Mouse (Mus musculus) brain, embryonic 14.5 days (tissue): ENCODE measurements at regions not wholly inside any gene's neighbourhood (a gene's known extent, or its start where the extent isn't known, plus 50 kb on each side); places are given as distances from the start of the nearest gene placed in this dataset.

Experiments used
- DNase-seq: peaks from one replicate; pipeline ENCODE4 v3.0.0-alpha.2; 2011; ENCODE audit warnings: low read depth
- CTCF ChIP-seq: fragments of 200-500 bp; IDR thresholded peaks from 2 replicates; pipeline ENCODE4 v1.5.1; 2012; ENCODE audit warnings: inconsistent platforms, mild to moderate bottlenecking, moderate library complexity, borderline replicate concordance; ENCODE audit not compliant: insufficient read depth, insufficient read length; ENCODE audit errors: extremely low read depth
- POLR2A ChIP-seq: fragments of 200-500 bp; IDR thresholded peaks from 2 replicates; pipeline ENCODE4 v1.6.1; 2012; ENCODE audit warnings: mild to moderate bottlenecking, inconsistent platforms, borderline replicate concordance; ENCODE audit not compliant: poor library complexity, insufficient read depth, insufficient read length, severe bottlenecking; ENCODE audit errors: extremely low read depth

- no peak for DNase-seq
- TF ChIP-seq POLR2A (no peak), CTCF (no peak)
Observed at GRCm38 (mm10) chr12:10573381-10573780, 182.8 kb downstream of the Rdh14 start.

DNA sequence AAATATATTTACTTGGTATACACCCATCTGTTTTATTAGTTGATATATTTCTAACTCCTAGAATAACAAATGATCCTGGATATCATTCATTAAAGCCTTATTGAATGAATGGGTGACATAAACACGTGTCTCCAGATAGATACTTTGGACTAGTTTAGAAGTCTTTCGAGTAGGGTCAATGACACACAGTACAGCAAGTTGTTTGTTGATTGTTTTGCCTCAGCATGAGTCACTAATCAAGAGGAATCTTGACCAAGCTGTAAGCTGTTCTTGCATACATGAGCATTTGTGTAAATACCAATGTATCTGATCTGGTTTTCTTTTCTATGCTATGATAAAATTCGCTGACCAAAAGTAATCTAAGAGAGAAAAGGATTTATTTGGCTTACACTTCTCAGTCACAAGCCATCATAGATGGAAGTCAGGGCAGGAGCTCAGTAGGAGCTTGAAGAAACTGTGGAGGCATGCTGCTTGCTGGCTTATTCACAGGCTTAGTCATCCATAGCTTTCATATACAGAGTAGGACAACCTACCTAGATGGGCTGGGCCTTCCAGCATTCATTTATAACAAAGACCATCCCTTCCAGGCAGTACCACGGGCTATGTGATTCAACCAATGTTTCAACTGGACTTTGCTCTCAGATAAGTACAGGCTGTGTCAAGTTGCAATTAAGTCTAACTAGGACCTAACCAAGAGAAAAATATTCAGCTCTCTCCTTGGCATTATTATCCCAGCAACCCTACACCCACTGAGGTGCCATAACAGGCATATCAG, 192.5 kb downstream of the Rdh14 start:
- TF ChIP-seq CTCF (no peak), POLR2A (no peak)
- DNase-seq: no peak

DNA sequence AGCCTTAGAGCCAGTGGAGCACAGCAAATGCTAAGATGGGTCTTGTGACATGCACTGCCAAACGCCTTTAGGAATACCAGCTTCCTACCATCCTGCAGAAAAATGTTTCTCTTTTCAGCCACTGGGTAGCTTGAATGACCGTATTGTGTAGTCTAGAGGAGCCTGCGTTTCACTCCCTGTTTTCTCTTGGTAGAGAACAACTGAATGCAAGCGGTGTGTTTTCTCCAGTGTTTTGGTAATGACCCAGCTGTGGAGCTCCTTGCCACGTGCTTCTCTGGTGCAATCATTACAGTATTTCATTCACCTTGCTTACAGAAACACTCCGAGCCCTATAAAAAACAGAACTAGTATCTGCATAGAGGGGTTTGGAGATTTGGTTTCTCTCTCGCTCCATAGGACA, 193.5 kb downstream of the Rdh14 start:
- TF ChIP-seq CTCF (no peak), POLR2A (no peak)
- no peak for DNase-seq

DNA sequence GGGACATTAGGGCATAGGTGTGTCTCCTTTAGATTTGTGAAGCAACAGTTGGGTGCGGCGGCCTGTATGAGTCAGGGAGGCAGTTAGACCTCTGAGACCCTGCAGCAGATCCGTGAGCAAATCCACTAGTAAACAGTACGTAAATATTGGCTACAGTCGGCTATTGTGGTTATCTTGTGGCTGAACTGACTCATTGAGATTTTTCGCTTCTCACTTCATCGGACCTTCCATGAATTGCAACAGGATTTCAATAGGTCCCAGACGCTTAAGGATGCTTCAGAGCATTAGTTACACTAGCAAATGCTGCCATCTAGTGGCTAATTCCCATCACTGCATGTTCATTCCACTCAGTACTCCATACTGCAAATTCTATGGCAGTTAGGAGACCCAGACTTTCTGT, 199.0 kb downstream of the Rdh14 start:
- DNase-seq: peak; percentile 89
- TF ChIP-seq POLR2A: no peak
- peak; percentile 77; the same call in 1 of the 2 replicates for TF ChIP-seq CTCF

DNA sequence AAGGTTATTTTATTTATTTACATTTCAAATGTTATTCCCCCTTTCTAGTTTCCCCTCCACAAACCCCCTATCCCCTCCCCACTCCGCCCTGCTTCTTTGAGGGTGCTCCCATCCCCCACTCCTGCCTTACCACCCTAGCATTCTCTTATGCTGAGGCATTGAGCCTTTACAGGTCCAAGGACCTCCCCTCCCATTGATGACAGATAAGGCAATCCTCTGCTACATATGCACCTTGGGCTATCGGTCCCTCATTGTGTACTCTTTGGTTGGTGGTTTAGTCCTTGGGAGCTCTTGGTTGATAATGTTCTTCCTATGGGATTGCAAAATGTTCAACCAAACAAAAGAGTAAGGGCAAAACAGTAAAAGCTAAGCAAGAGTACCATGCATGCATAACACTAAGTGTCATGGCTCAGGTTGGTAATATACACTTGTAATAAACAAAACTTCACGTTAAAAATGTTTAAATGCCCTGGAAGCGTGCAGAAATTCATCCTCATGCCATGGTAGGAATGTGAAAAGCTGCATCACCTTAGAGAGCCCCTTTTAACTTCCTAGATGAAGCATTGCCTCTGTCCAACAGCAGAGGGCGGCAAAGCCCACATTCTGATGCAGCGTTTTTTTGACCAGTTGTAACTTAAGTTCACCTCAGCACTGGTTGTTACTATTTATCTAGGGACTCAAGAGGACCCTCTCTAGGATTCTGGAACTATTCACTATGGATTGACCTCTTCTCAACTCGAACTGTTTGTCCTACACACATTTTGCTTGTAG, 207.6 kb downstream of the Rdh14 start:
- DNase-seq: peak; percentile 81
- TF ChIP-seq CTCF: peak; percentile 87; the same call in 1 of the 2 replicates
- no peak for TF ChIP-seq POLR2A

DNA sequence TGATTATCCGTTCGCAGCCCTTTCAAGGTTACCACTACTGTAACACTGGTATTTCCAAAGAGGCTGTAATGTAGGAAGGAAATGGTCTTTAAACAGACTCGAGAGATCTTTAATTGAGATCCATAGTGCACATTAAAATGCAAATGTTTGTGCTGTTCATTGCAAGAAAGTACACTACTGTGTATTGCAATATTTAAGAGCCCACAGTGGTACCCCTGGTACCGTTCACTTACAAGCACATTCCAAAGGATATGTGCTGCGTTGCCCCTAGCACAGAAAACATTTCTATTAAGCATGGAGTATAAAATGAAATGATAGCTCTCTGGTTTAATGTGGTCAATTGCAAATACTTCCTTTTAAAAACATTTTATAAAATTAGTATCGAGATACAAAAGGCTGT, 209.5 kb downstream of the Rdh14 start:
- TF ChIP-seq CTCF: no peak
- no peak for TF ChIP-seq POLR2A
- DNase-seq: no peak

- TF ChIP-seq POLR2A (no peak), CTCF (no peak)
- DNase-seq: peak; percentile 33
Observed at GRCm38 (mm10) chr12:10618319-10618718, 227.7 kb downstream of the Rdh14 start.

DNA sequence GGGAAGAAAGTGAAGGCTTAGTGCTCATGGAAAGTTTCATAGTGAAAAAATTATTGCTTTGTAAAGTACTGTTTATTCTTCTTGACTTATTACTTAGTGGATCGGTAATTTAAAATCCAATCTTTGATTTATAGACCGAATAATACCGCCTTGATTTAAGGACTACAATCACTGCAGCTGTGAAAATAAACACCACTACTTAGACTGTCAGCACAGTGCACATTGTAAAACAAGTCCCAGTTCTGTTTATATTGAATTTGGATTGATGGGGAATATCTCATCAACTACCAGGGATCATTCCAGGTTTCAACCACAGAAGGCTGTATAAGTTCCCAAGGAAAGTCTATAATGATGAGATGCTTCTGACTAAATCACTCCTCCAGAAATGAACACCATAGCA, 230.0 kb downstream of the Rdh14 start:
- no peak for DNase-seq
- TF ChIP-seq CTCF (no peak), POLR2A (no peak)

DNA sequence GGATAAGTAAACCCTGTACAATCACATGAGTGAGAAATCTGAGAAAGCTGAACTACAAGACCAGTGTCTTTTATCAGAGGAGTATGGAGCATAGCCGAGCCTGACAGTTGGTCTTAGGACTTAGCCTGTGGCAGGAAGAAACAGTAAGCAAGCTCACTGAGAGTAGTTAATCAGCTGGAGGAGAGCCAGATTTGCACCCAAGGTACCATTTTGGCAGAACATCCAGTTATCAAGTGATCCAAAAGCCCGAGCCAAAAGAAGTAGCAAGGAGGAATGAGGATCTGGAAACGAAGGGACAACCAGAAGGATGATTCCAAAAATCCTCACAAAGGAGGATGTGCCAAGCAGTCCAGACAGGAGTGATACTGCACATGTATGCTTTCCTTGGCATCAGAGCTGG, 248.0 kb downstream of the Rdh14 start:
- DNase-seq: peak; percentile 26

GRCm38 (mm10) chr12:10654466-10655184, 264.1 kb downstream of the Rdh14 start:
- no peak for TF ChIP-seq CTCF
- TF ChIP-seq POLR2A: no peak
- peak; percentile 79 for DNase-seq

More for the DNA sequence above, 248.0 kb downstream of the Rdh14 start:
- TF ChIP-seq CTCF (no peak), POLR2A (no peak)

DNA sequence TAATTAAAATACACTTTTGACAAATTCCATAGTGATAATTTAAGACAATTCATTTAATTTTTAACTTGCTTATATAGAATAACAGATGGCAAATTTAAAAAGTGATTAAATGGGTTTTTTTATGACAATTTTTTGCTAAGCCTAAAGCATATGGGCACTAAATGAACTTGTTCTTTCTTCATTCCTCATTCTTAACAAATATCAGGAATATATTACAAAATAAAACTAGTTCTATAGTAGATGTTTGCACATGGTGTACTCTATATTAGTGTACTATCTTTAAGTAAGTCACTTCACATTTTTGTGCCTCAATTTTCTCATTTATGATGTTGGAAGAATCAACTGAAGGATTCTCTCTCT, 264.6 kb downstream of the Rdh14 start:
- DNase-seq: no peak
- TF ChIP-seq CTCF: no peak

DNA sequence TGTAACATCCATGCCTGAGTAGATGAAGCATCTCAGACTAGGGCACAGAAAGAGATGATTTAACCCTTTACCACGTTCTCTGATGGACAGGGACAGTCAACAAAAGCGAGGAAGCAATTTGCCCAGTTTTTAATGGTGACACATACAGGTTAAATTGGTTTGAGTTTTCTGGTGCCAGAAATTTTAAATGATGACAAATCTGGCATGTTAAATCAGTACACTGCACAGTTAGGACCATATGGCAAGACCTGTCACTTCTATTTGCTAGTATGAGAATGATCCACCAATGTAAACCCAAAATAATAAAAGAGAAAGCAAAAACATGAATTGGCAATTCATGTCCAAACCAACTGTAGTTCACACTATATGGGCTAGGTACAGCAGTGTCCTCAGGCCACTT, 268.3 kb downstream of the Rdh14 start:
- DNase-seq: peak; percentile 18
- no peak for TF ChIP-seq POLR2A

- TF ChIP-seq CTCF (no peak), POLR2A (no peak)
- peak; percentile 57 for DNase-seq
Observed at GRCm38 (mm10) chr12:10686747-10687146, 296.2 kb downstream of the Rdh14 start.
